Comparison of ENCODE assay signal across 20 mouse cellular contexts in genomic region chr17:42887282-42887707, GRCm38 (mm10). TPM values are rescaled to one million over a fixed set of nuclear protein-coding genes. Genes with fewer than 3 reads are reported as not detected.
DNase-seq lines count a peak whose midpoint lies in the region; ATAC-seq and TF ChIP-seq lines count a peak whose summit lies in the region.
"Had no signal": no experiment of that assay in that cellular context is flagged by ENCODE, and none has a peak within 500 bp of the region (broad histone marks: within the 10 kb centered on the region; RNA-seq: fewer than 3 reads in every experiment).

No protein-coding gene starts in this region.

- WGBS in spleen, adult 2 months = 6% methylated on average over 4 of the region's 4 CpGs
- WGBS in midbrain, embryonic 16.5 days = 92% methylated on average over 4 of the region's 4 CpGs

- H3K9ac ChIP-seq in midbrain, embryonic 16.5 days (ENCODE audit: low read depth, low read length) = no peak overlapping the region
- H3K9ac ChIP-seq: embryonic facial prominence, embryonic 12.5 days; forebrain, embryonic 15.5 days; midbrain, embryonic 13.5 days had no signal

- no peaks in the 10 kb centered on the region for H3K27me3 ChIP-seq in spleen, adult 2 months (ENCODE audit: control insufficient read depth, insufficient read depth, low read length)
- H3K27me3 ChIP-seq in midbrain, embryonic 16.5 days (ENCODE audit: control insufficient read depth, insufficient read depth, low read depth, low read length) = no peaks in the 10 kb centered on the region
- H3K27me3 ChIP-seq: embryonic facial prominence, embryonic 12.5 days; forebrain, embryonic 15.5 days; midbrain, embryonic 13.5 days had no signal

- DNase-seq in spleen, adult 2 months (ENCODE audit: low read depth in 1 of 2, low spot score in 2 of 2) = peak in 1 of 2 experiments; percentile 44
- DNase-seq in spleen, postnatal 14 days (ENCODE audit: low spot score in 2 of 2) = no peak
- DNase-seq in naive thymus-derived CD4-positive, alpha-beta T cell, adult 2 months (ENCODE audit: low read depth) = peak; percentile 72
- no peak for DNase-seq in urinary bladder, postnatal 14 days (ENCODE audit: low spot score)
- no peak for DNase-seq in urinary bladder, postnatal 36 days (ENCODE audit: low spot score in 2 of 2)
- DNase-seq: adrenal gland, adult 2 months; cerebellum, adult 8-10 months; heart, postnatal 4 days; kidney, adult 2 months; kidney, postnatal 25 days; lung, adult 2 months; lung, postnatal 36 days had no signal

- TF ChIP-seq POLR2A in spleen, adult 2 months (IDR thresholded peaks at IDR 0.05; ENCODE audit: low read depth, low read length) = no peak

- peak overlapping the region; percentile 50 for H3K4me3 ChIP-seq in spleen, adult 2 months (ENCODE audit: extremely low read depth, insufficient read depth, insufficient read length)
- H3K4me3 ChIP-seq in midbrain, embryonic 16.5 days (ENCODE audit: low read depth, low read length) = no peak overlapping the region
- H3K4me3 ChIP-seq: embryonic facial prominence, embryonic 12.5 days; forebrain, embryonic 15.5 days; midbrain, embryonic 13.5 days had no signal

- H3K4me1 ChIP-seq in spleen, adult 2 months (ENCODE audit: control insufficient read depth, insufficient read depth, insufficient read length) = peaks cover 13% of the 10 kb centered on the region; the same call in 1 of the 2 replicates
- no peaks in the 10 kb centered on the region for H3K4me1 ChIP-seq in midbrain, embryonic 16.5 days (ENCODE audit: control insufficient read depth, insufficient read depth, low read length)
- H3K4me1 ChIP-seq: embryonic facial prominence, embryonic 12.5 days; forebrain, embryonic 15.5 days; midbrain, embryonic 13.5 days had no signal

- no peaks in the 10 kb centered on the region for H3K36me3 ChIP-seq in spleen, adult 2 months (ENCODE audit: control insufficient read depth, insufficient read depth, low read length)
- H3K36me3 ChIP-seq in midbrain, embryonic 16.5 days (ENCODE audit: control insufficient read depth, insufficient read depth, low read length) = no peaks in the 10 kb centered on the region
- H3K36me3 ChIP-seq: embryonic facial prominence, embryonic 12.5 days; forebrain, embryonic 15.5 days; G1E; midbrain, embryonic 13.5 days had no signal

- H3K4me2 ChIP-seq in midbrain, embryonic 16.5 days (ENCODE audit: low read length) = no peak overlapping the region
- H3K4me2 ChIP-seq: embryonic facial prominence, embryonic 12.5 days; forebrain, embryonic 15.5 days; midbrain, embryonic 13.5 days had no signal

- TF ChIP-seq CTCF in spleen, adult 2 months (IDR thresholded peaks at IDR 0.05; ENCODE audit: extremely low read depth, insufficient read depth, insufficient read length, insufficient replicate concordance) = no peak

- H3K9me3 ChIP-seq in midbrain, embryonic 16.5 days (replicated peaks; ENCODE audit: control insufficient read depth, low read length, poor library complexity, severe bottlenecking) = no peaks in the 10 kb centered on the region
- H3K9me3 ChIP-seq: embryonic facial prominence, embryonic 12.5 days; forebrain, embryonic 15.5 days; G1E; midbrain, embryonic 13.5 days had no signal

- peak overlapping the region; percentile 80 for H3K27ac ChIP-seq in spleen, adult 2 months (ENCODE audit: insufficient read depth, low read length)
- no peak overlapping the region for H3K27ac ChIP-seq in midbrain, embryonic 16.5 days (ENCODE audit: low read length)
- H3K27ac ChIP-seq: embryonic facial prominence, embryonic 12.5 days; forebrain, embryonic 15.5 days; hindbrain, postnatal 0 days; midbrain, embryonic 13.5 days had no signal

- ATAC-seq in CD4-positive, CD25-positive, alpha-beta regulatory T cell, adult 4 months = peak; percentile 85
- peak; percentile 68 to 75 for ATAC-seq in hematopoietic stem cell, adult 5-6 weeks (replicated peaks in 1 of 2; ENCODE audit: insufficient read depth in 1 of 2, low FRiP score in 2 of 2, low TSS enrichment in 1 of 2, low read depth in 1 of 2, poor library complexity in 2 of 2, severe bottlenecking in 2 of 2)
- ATAC-seq in midbrain, embryonic 16.5 days = no peak
- ATAC-seq: forebrain, embryonic 15.5 days; hindbrain, postnatal 0 days; midbrain, embryonic 13.5 days had no signal

RNA-seq across cellular contexts. Expression of gene Cd2ap, which starts 10.8 kb away (rescaled TPM):
- 8.9 and 9.3 TPM in 2 replicates for polyA plus RNA-seq in spleen, adult 2 months (2012; rRNA removed)
- polyA plus RNA-seq in CD4-positive, CD25-positive, alpha-beta regulatory T cell, adult 4 months (2017; shearing (Covaris generic)) = 10 to 100 TPM; 13.3 to 14.8 TPM
- total RNA-seq in hematopoietic stem cell, adult 5-6 weeks (2017) = 29.4 and 39.0 TPM in 2 replicates
- polyA plus RNA-seq in midbrain, embryonic 16.5 days (2015; fragmentation: Nextera tagmentation; extraction: Ambion mirVana) = 6.5 and 8.3 TPM in 2 replicates
